Mouse (Mus musculus): ENCODE data around the gene Sema7a. TPM values are rescaled to one million over a fixed set of nuclear protein-coding genes. Genes with fewer than 3 reads are reported as not detected.

The Sema7a gene
- polyA plus RNA-seq, 1 experiment from 2014 or later: 0.72 TPM

- Histone ChIP-seq H3K9me3 (ENCODE audit: control insufficient read depth, low read length) (no peaks in the 10 kb centered on the region), H3K36me3 (ENCODE audit: control insufficient read depth, insufficient read depth, low read length) (no peaks in the 10 kb centered on the region), H3K4me2 (ENCODE audit: low read depth, low read length) (no peak overlapping the region), H3K27ac (ENCODE audit: low read length) (no peak overlapping the region), H3K4me1 (ENCODE audit: control insufficient read depth, insufficient read depth, low read length) (peaks cover 43% of the 10 kb centered on the region), H3K27me3 (replicated peaks; ENCODE audit: control insufficient read depth, insufficient read depth, low read length) (no peaks in the 10 kb centered on the region), H3K9ac (ENCODE audit: low read depth, low read length) (no peak overlapping the region), H3K4me3 (ENCODE audit: low read length) (no peak overlapping the region)
- ATAC-seq: no peak
- 76% methylated on average over 6 of the region's 6 CpGs for WGBS
These were observed 24.8 kb downstream of the Sema7a start for GRCm38 (mm10) chr9:57964528-57965250.

- Histone ChIP-seq H3K36me3 (ENCODE audit: control insufficient read depth, insufficient read depth, low read length) (no peaks in the 10 kb centered on the region), H3K27ac (ENCODE audit: low read length) (no peak overlapping the region), H3K4me3 (ENCODE audit: low read length) (no peak overlapping the region), H3K9me3 (ENCODE audit: control insufficient read depth, low read length) (no peaks in the 10 kb centered on the region), H3K9ac (ENCODE audit: low read depth, low read length) (no peak overlapping the region), H3K4me1 (ENCODE audit: control insufficient read depth, insufficient read depth, low read length) (peaks cover 43% of the 10 kb centered on the region), H3K4me2 (ENCODE audit: low read depth, low read length) (no peak overlapping the region), H3K27me3 (replicated peaks; ENCODE audit: control insufficient read depth, insufficient read depth, low read length) (no peaks in the 10 kb centered on the region)
- no peak for ATAC-seq
- WGBS: 65% methylated on average over 12 of the region's 12 CpGs
These were observed 25.6 kb downstream of the Sema7a start for GRCm38 (mm10) chr9:57965281-57966185.

- WGBS: 77% methylated on average over 14 of the region's 14 CpGs
- Histone ChIP-seq H3K4me2 (ENCODE audit: low read depth, low read length) (no peak overlapping the region), H3K36me3 (ENCODE audit: control insufficient read depth, insufficient read depth, low read length) (no peaks in the 10 kb centered on the region), H3K27ac (ENCODE audit: low read length) (no peak overlapping the region), H3K4me3 (ENCODE audit: low read length) (no peak overlapping the region), H3K27me3 (replicated peaks; ENCODE audit: control insufficient read depth, insufficient read depth, low read length) (no peaks in the 10 kb centered on the region), H3K4me1 (ENCODE audit: control insufficient read depth, insufficient read depth, low read length) (peaks cover 48% of the 10 kb centered on the region), H3K9me3 (ENCODE audit: control insufficient read depth, low read length) (no peaks in the 10 kb centered on the region), H3K9ac (ENCODE audit: low read depth, low read length) (no peak overlapping the region)
- no peak for ATAC-seq
These were observed 27.5 kb downstream of the Sema7a start for GRCm38 (mm10) chr9:57967237-57967960.

GRCm38 (mm10) chr9:57968166-57968771 lies 28.4 kb downstream of the Sema7a start:
- Histone ChIP-seq H3K27ac (ENCODE audit: low read length) (peak overlapping the region; percentile 77), H3K9me3 (ENCODE audit: control insufficient read depth, low read length) (no peaks in the 10 kb centered on the region), H3K4me1 (ENCODE audit: control insufficient read depth, insufficient read depth, low read length) (peaks cover 56% of the 10 kb centered on the region), H3K27me3 (replicated peaks; ENCODE audit: control insufficient read depth, insufficient read depth, low read length) (no peaks in the 10 kb centered on the region), H3K4me3 (ENCODE audit: low read length) (no peak overlapping the region), H3K36me3 (ENCODE audit: control insufficient read depth, insufficient read depth, low read length) (no peaks in the 10 kb centered on the region), H3K9ac (ENCODE audit: low read depth, low read length) (no peak overlapping the region), H3K4me2 (ENCODE audit: low read depth, low read length) (no peak overlapping the region)
- 84% methylated on average over 9 of the region's 9 CpGs for WGBS
- no peak for ATAC-seq

- WGBS: 73% methylated on average over 8 of the region's 8 CpGs
- Histone ChIP-seq H3K27ac (ENCODE audit: low read length) (peak overlapping the region; percentile 77), H3K4me1 (ENCODE audit: control insufficient read depth, insufficient read depth, low read length) (peaks cover 59% of the 10 kb centered on the region), H3K36me3 (ENCODE audit: control insufficient read depth, insufficient read depth, low read length) (no peaks in the 10 kb centered on the region), H3K9me3 (ENCODE audit: control insufficient read depth, low read length) (no peaks in the 10 kb centered on the region), H3K27me3 (replicated peaks; ENCODE audit: control insufficient read depth, insufficient read depth, low read length) (no peaks in the 10 kb centered on the region), H3K4me3 (ENCODE audit: low read length) (no peak overlapping the region), H3K4me2 (ENCODE audit: low read depth, low read length) (no peak overlapping the region), H3K9ac (ENCODE audit: low read depth, low read length) (no peak overlapping the region)
- peak; percentile 91 for ATAC-seq
These were observed 29.1 kb downstream of the Sema7a start for GRCm38 (mm10) chr9:57968783-57969542.

- H3K9me3 ChIP-seq (ENCODE audit: control insufficient read depth, low read length): no peaks in the 10 kb centered on the region
- H3K9ac ChIP-seq (ENCODE audit: low read depth, low read length): peak overlapping the region; percentile 15; the same call in 1 of the 2 replicates
- no peaks in the 10 kb centered on the region for H3K27me3 ChIP-seq (replicated peaks; ENCODE audit: control insufficient read depth, insufficient read depth, low read length)
- ATAC-seq: no peak
- no peak overlapping the region for H3K4me3 ChIP-seq (ENCODE audit: low read length)
- 67% methylated on average over 11 of the region's 11 CpGs for WGBS
- H3K36me3 ChIP-seq (ENCODE audit: control insufficient read depth, insufficient read depth, low read length): no peaks in the 10 kb centered on the region
- no peak overlapping the region for H3K4me2 ChIP-seq (ENCODE audit: low read depth, low read length)
- peak overlapping the region; percentile 77 for H3K27ac ChIP-seq (ENCODE audit: low read length)
- H3K4me1 ChIP-seq (ENCODE audit: control insufficient read depth, insufficient read depth, low read length): peaks cover 63% of the 10 kb centered on the region
These were observed 30.0 kb downstream of the Sema7a start for GRCm38 (mm10) chr9:57969736-57970495.

GRCm38 (mm10) chr9:57971413-57971812 lies 31.5 kb downstream of the Sema7a start:
- ATAC-seq: no peak
- Histone ChIP-seq H3K4me3 (ENCODE audit: low read length) (no peak overlapping the region), H3K27ac (ENCODE audit: low read length) (no peak overlapping the region), H3K4me2 (ENCODE audit: low read depth, low read length) (no peak overlapping the region), H3K9me3 (ENCODE audit: control insufficient read depth, low read length) (no peaks in the 10 kb centered on the region), H3K4me1 (ENCODE audit: control insufficient read depth, insufficient read depth, low read length) (peaks cover 51% of the 10 kb centered on the region), H3K36me3 (ENCODE audit: control insufficient read depth, insufficient read depth, low read length) (no peaks in the 10 kb centered on the region), H3K9ac (ENCODE audit: low read depth, low read length) (no peak overlapping the region), H3K27me3 (replicated peaks; ENCODE audit: control insufficient read depth, insufficient read depth, low read length) (no peaks in the 10 kb centered on the region)
- WGBS: 71% methylated on average over 5 of the region's 5 CpGs

- Histone ChIP-seq H3K4me3 (ENCODE audit: low read length) (no peak overlapping the region), H3K36me3 (ENCODE audit: control insufficient read depth, insufficient read depth, low read length) (no peaks in the 10 kb centered on the region), H3K9me3 (ENCODE audit: control insufficient read depth, low read length) (no peaks in the 10 kb centered on the region), H3K27me3 (replicated peaks; ENCODE audit: control insufficient read depth, insufficient read depth, low read length) (no peaks in the 10 kb centered on the region), H3K4me2 (ENCODE audit: low read depth, low read length) (no peak overlapping the region), H3K27ac (ENCODE audit: low read length) (0 out of 2 replicates have a peak overlapping the region, but pooled peaks have one; percentile 12), H3K4me1 (ENCODE audit: control insufficient read depth, insufficient read depth, low read length) (peaks cover 48% of the 10 kb centered on the region), H3K9ac (ENCODE audit: low read depth, low read length) (no peak overlapping the region)
- WGBS: 59% methylated on average over 9 of the region's 9 CpGs
- ATAC-seq: no peak
These were observed 32.3 kb downstream of the Sema7a start for GRCm38 (mm10) chr9:57972141-57972591.
